Mouse (Mus musculus): ENCODE results near the gene Aldh1a1. TPM values are rescaled to one million over a fixed set of nuclear protein-coding genes. Genes with fewer than 3 reads are reported as not detected.

The Aldh1a1 gene
- polyA plus RNA-seq, 1 experiment from 2014 or later, result 2.3 TPM

GRCm38 (mm10) chr19:20653082-20653676 is 160.7 kb downstream of the Aldh1a1 start:
- H3K27ac ChIP-seq (ENCODE audit: poor library complexity, severe bottlenecking), result no peak overlapping the region
- no peak overlapping the region for H3K9ac ChIP-seq
- WGBS, result 74% methylated on average over 1 of the region's 1 CpGs
- H3K4me1 ChIP-seq (replicated peaks), result no peaks in the 10 kb centered on the region
- no peak for ATAC-seq (ENCODE audit: insufficient number of reproducible peaks, low FRiP score)
- H3K4me3 ChIP-seq, result no peak overlapping the region
- no peaks in the 10 kb centered on the region for H3K36me3 ChIP-seq
- no peaks in the 10 kb centered on the region for H3K27me3 ChIP-seq (replicated peaks)
- H3K4me2 ChIP-seq, result no peak overlapping the region
- no peaks in the 10 kb centered on the region for H3K9me3 ChIP-seq (replicated peaks)

DNA sequence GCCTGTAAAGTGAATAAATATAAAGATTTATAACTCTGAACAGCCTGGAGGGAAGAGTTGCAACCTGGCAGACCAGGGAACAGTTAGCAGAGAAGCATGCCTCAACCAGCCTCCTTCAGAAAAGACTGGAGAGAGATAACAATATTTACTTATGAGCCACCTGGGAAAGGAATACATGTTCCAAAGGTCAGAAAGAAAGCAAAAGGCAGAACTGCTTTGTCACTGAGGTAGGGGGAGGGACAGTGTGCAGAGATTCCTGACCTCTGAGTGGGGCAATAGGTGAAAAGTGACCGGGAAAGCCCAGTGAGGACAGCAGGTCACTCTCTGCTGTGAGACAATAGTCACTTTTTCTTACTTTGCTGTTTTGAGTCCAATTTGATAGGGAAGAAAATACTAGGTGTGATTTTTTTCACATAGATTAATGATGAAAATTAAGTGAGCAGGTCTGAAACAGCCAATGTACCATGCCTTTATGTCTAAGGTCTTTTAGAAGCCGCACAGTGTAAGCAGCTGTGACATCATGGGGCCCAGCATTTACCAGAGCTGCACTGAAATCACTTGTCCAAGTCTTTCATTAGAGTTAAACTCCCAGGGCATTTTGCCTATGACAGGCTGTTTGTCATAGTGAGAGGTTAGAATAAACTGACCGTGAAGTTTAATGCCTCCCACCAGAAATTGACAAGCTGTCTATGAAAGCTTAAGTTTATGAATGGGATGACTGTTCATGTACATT is 161.8 kb downstream of the Aldh1a1 start:
- Histone ChIP-seq H3K4me1 (replicated peaks) (no peaks in the 10 kb centered on the region), H3K36me3 (no peaks in the 10 kb centered on the region), H3K27ac (ENCODE audit: poor library complexity, severe bottlenecking) (no peak overlapping the region), H3K9me3 (replicated peaks) (no peaks in the 10 kb centered on the region), H3K9ac (no peak overlapping the region), H3K27me3 (replicated peaks) (no peaks in the 10 kb centered on the region), H3K4me2 (no peak overlapping the region), H3K4me3 (no peak overlapping the region)
- no peak for ATAC-seq (ENCODE audit: insufficient number of reproducible peaks, low FRiP score)
- WGBS, result 70% methylated on average over 3 of the region's 3 CpGs

GRCm38 (mm10) chr19:20677697-20678355 is 185.3 kb downstream of the Aldh1a1 start:
- Histone ChIP-seq H3K4me1 (replicated peaks) (no peaks in the 10 kb centered on the region), H3K4me3 (no peak overlapping the region), H3K36me3 (no peaks in the 10 kb centered on the region), H3K27me3 (replicated peaks) (no peaks in the 10 kb centered on the region), H3K9ac (no peak overlapping the region), H3K4me2 (no peak overlapping the region), H3K9me3 (replicated peaks) (no peaks in the 10 kb centered on the region), H3K27ac (ENCODE audit: poor library complexity, severe bottlenecking) (no peak overlapping the region)
- no peak for ATAC-seq (ENCODE audit: insufficient number of reproducible peaks, low FRiP score)
- WGBS, result 76% methylated on average over 3 of the region's 3 CpGs

Other genes with a start within 250 kb of the Aldh1a1 start
- 15.8 and 17.4 TPM in 2 replicates for gene Anxa1, start 101.8 kb upstream of the Aldh1a1 start, polyA plus RNA-seq (2016; fragmentation: Nextera tagmentation; extraction: Ambion mirVana)
- 0.42 and 1.7 TPM in 2 replicates for gene Aldh1a7, start 234.8 kb downstream of the Aldh1a1 start, polyA plus RNA-seq (2016; fragmentation: Nextera tagmentation; extraction: Ambion mirVana)

Data from heart, embryonic 12.5 days (tissue).